Mouse (Mus musculus) right cerebral cortex, postnatal 25 days (tissue): ENCODE results near the gene Fbxo44.
"Not testable (repeated sequence)": the region's sequence is repeated elsewhere in the genome, so short reads cannot be mapped to it uniquely, and the experiment has no call there.

ENCODE experiments used
- DNase-seq: peaks from one replicate; pipeline ENCODE4 v3.0.0; 2022

The Fbxo44 gene

DNA sequence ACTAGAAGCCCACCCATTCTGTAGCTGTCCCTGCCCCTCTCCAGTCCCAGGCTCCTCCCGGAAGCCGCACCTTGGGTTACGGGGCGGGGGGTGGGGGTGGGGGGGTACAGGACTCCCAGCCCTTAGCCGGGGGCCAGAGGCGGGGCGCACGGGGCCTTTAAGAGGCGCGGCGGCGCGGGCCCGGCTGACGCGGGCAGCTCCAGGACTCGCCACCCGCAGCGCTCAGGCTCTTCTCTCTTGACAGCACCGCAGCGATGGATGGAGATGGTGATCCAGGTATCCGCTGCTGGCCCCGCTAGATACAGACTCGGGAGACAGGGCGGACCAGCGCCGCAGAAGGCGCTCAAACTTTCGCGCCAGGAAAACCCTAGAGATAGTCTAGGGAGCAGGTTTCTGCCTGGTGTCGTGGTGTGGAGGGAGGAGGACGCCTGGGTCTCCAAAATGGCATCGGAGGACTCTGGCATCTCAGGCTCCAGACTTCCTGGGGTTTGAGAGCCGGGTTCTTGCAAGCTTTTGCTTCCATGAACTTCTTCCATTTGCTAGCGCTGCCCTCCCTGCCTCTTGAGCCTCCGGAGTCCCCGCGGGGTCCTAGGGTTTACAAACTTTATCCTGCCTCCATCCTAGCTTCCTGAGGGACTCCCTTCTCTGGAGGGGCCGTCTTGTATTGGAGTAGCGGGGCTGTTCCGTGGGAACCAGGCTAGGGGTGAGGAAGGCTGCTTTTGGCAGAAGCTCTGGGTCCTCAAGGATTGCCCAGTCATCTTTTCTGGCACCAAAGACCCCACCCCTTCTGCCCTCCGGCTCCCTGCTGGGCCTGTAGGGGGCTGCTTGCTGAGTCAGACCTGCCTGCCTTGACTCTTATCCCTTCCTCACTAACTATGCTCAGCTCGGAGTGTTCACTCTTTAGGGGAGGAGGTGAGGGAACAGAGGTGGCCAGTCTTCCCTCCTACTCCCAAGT is at the start of gene Fbxo44, which contains the start of gene Fbxo2:
Fbxo44 (minus strand) TSS at position 47 of the 955 bp plus-strand sequence.
Fbxo2 (plus strand) TSS at position 186 of the 955 bp plus-strand sequence.
- DNase-seq = peak; percentile 76

DNA sequence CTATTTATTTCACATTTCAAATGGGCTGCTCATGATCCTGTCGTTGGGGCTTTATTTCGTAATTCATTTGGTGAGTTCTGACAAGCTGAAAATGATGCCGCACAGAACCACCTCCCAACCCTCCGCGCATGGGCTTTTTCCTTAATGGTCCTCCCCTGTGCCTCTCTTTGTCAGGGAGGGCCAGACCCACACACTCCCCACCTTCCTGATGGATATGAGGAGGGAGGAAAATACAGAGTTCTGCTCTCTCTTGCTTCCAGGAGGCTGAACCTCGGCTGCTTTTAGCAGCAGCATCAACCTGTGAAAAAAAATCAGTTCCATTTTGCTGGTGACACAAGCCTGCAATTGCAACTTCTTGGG is 44.6 kb upstream of the Fbxo44 start:
- no peak for DNase-seq

DNA sequence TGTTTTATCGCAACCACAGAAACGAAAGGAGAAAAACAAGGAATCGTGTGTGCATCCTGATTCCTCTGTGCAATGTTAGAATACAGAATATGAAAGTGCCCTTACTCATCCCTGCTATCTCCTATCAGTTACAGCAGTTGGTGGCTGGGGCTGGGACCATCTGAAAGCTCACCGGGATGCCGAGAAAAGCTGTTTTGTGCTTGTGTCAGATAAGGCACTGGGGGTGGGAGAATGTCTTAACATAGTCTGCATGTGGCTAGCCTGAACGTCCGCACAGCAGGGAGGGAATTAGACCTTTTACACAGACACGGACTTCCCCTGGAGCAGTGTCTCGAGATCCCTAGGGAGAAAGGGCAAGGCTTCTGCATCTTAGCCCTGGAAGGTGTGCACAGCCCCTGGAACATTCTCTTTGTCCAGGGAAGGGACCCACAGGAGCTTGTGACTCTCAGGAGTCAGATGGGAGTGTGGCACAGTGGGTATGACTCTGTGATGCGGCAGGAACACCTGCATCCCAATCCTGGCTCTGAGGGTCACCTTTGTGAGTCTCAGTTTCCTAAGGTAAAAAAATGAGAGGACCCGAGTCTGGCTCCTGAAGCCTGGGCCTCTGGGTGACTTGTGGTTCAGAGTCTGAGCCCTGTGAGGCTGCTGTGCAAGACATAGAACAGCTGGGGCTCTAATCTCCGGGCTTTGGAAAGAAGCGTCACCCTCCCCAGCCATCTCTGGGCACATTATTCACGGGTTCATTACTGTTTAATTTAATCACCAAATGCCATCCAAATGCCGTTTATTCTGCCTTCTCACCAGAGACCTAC is 44.0 kb upstream of the Fbxo44 start:
- DNase-seq = no peak

DNA sequence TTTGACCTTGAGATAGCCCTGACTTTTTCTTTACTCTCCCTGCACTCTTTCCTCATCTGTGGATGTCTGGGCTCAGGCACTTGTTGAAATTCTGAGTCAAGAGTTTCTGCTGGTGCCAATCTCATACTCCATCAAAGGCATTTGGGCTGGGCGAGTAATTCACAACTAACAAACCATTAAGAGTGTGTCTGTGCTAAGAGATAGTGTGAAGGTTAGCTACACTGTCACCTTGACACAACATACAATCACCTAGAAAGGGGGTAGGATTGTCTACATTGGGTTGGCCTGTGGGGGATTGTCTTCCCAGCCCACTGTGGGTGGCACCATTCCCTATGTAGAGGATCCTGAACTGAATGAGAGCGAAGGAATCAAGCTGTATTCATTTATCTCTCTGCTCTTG is 43.3 kb upstream of the Fbxo44 start:
- no peak for DNase-seq

DNA sequence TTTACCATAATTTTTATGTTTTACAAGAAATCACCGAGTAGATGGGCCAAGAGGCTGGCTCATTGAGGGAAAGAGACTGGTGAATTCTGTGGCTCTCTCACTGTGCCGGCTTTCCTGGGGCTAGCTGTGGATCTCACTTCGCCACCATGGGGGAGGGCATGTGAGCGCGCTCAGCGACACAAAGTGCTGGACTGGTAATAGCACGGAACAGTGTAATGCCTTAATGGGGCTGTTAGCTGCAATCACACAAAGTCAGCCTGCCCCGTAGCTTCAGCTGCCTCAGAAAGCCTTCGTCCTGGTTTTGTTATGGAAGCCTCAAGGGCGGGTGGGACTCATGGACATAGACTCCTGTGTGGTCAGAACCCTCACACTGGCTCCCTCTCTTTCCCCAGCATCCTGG is 38.4 kb upstream of the Fbxo44 start:
- DNase-seq = no peak

DNA sequence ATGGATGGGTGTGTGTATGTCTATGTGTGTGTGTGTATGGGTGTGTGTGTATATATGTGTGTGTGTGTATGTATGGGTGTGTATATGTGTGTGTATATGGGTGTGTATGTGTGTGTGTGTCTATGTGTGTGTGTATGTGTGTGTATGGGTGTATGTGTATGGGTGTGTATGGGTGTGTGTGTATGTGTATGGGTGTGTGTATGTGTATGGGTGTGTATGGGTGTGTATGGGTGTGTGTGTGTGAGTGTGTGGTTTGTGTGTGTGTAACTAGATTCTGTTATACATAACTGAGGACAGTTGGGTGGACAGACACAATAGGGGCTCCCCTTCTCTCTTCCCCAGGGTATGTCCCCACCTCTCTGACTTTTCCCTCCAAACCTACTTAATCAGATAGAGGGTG is 34.1 kb upstream of the Fbxo44 start:
- no peak for DNase-seq

DNA sequence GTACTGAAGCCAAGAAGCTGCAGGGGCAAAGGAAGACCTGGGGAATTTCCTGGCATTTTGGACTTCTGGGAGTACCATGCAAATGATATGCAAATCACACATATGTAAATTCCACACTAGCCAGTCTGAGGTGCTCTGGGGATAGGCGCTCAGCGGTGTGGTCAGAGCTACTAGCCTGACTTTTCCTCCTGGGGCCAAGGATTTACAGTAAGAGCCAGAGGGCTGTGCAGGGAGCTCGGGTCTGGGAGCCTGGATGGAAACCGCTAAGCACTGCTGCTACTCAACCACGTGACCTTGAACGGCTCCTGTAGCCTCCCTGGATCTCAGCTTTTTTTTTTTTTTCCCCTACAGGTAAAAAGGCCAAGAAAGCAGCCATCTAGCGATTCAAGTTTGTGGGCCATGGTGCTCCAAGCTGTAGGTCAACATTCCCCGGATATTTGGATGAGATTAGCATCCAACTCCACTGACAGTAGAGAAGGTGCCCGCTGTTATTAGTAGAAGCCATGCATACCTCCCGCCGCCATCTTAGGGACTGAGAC is 32.5 kb upstream of the Fbxo44 start:
- DNase-seq = no peak

DNA sequence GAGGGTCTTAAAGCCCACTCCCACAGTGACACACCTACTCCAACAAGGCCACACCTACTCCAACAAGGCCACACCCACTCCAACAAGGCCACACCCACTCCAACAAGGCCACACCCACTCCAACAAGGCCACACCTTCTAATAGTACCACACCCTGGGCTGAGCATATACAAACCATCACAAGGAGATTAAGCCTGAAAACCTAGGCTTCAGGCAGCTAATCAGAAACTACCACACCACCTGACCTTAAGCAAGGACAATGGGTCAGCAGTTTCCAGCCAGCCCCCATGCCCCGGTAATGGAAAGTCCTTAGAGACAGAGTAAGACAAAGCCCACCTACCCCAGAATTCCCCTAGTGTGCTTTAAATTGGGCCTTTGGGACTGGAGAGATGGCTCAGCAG is 28.5 kb upstream of the Fbxo44 start:
- not testable (repeated sequence) for DNase-seq

DNA sequence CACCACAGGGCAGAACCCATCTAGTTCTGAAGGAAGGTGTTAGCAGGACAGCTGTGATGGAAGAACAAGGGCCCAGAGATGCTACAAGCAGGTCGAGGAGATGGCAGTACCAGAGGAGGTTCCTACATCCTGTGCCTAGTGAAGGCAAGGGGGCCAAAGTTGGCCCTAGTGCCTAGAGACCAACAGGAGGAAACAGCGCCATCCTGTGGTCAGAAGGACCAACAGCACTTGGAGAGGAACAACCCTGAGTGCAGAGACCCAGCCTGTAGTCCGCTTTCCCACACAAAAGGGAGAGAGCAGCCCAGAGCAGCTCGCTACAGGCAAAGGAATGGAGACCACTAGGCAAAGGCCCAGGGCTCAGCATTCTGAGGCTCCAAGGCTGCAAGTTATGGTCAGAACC is 25.5 kb upstream of the Fbxo44 start:
- DNase-seq = no peak

DNA sequence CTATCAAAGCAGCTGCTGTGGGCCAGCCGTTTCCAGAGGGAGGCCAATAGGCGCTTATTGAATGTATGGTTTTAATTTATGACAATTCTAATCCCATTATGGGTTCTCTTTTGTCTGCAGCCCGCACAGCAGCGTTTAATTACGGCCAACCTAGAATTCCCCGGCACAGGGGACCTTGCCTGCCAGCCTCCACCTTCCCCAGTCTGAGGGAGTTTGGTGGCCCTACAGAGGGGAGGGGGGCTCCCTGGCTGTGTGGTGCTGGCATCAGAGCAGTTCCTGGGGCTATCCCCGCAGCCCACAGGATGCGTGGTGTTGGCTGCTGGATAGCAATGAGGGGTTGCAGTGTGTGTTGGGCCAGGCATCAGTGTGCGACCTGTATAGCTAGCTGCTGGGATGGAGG is 24.3 kb upstream of the Fbxo44 start:
- DNase-seq = no peak

DNA sequence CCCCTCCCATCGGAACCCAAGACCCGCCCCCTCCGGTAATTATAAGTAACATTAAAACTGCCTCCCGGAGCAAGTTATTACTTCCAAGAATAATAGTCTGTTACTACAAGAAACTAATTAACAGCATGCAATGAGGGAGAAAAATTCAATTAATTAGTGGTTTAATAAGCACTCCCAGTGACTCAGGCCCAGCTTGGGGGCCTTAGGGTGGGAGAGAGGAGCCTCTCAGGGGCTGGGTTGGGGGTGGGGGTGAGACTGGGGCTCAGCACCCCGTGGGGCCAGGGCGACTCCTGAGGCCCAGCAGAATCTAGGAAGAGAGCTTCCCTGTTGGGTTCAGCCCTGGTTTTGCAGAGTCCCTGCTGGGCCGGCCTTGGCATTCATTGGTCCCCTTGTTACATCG is 22.1 kb upstream of the Fbxo44 start:
- no peak for DNase-seq

DNA sequence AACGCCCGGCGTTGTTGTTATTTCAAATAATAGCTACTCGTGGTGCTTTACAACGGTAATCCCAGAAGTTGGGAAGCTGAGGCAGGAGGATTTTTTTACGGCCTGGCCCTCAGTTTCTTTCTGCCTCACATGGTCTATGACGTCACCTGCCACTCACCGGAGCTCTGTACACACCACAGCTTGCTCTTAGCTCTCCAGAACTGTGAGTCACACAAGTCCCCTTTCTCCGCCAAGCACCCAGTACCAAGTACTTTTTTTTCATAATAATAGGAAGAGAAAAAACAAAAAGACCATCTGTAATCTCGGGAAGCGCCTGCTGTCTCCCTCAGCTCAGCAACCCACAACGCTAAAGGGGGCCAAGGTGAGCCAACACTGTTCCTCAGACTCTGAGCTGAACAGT is 21.2 kb upstream of the Fbxo44 start:
- no peak for DNase-seq

DNA sequence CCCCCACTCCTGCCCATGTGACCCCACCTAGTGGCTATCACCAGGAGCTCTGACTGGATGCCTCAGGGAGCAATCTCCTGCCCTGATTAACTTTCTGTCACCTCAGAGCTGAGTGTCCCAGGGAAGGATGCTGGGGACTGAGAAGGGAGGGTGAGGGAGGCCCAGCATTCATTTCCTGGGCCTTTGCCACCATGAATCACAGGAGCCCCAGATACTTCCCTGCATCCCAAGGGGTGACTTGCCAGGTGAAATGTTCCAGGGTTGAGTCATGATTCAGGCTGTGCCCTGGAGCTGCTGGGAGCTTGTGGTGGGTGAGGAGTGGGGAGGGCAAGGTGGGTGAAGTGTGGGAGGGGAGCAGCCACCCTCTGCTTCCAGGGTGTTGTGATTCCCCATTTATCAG is 17.4 kb upstream of the Fbxo44 start:
- no peak for DNase-seq

DNA sequence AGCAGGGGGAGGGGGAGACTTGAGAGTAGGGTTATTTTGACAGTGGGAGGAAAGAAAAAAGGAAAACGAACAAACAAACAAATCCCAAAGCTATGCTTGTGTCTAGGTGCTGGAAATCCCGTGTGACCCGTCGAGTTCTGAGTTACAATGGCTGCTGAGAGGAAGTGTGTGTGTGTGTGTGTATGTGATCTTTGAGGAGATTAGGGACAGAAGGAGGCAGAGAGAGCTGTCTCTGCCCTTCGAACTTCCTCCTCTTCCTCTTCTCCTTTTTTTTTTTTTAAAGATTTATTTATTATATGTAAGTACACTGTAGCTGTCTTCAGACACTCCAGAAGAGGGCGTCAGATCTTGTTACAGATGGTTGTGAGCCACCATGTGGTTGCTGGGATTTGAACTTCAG is 16.3 kb upstream of the Fbxo44 start:
- not testable (repeated sequence) for DNase-seq

DNA sequence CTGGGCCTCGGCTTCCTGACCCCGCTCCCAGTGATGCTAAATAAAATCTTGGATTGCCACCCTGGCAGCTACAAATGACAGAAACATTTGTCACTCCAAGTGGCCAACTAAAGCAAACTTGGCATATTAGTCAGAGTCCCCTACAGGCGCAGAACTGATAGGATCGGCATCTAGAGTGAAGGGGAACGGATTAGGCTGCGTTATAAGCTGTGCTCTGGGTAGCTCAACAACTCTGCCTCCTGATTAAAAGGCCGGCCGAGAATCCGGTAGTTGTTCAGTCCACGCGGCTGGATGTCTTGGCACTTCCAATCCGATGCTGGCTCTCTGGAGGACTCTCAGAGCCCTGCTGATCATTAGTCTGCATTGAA is 14.2 kb upstream of the Fbxo44 start:
- DNase-seq = no peak

DNA sequence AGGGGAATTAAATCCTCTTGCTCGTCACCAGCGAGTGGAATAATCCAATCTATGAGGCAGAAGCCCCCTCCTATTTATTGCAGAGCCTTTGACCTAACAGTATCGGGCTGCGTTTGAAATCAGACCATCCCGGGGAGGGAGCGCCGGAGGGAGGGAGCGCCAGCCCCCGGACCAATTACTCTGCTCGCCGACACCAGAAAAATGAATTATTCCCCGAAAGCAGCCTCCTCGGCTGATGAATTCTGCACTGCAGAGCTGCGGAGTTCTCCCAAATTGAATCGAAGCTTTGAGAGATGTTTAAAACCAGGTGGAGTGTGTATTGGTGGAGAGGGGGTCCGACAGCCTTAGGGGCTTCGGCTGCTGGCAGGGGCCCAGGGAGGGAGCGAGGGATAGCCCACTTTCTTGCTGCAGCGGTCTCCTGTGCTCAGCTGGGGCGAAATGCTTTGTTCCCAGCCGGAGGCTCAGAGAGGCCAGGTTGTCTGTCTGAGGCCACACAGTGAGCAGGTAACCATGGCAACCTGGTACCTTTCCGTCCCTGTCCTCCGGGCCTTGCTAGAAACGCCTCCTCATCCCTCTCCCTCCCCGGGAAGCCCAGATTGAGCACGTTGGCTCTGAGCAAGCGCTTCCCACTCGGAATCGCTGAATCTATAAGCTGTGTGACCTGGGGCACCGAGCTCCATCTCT is 13.7 kb upstream of the Fbxo44 start:
- DNase-seq = peak; percentile 67

DNA sequence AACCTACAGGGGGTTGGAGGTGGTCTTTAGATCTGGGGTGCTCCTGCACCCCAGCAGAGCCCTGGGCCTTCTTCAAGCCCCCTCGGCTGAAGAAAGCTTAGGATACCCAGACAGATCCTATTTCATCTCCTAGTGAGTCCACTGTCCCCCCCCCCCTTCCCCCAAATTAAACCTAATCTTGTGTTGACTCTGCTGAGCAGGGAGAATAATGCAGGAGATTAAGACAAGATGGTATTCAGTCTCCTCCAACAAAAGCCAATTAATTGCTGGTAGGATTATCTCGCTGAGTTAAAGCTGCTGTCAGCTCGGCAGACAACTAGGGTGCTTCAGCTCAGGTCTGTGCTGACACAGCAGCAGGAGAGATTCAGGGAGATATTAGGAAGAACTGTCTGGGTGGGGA is 11.0 kb upstream of the Fbxo44 start:
- DNase-seq = no peak

DNA sequence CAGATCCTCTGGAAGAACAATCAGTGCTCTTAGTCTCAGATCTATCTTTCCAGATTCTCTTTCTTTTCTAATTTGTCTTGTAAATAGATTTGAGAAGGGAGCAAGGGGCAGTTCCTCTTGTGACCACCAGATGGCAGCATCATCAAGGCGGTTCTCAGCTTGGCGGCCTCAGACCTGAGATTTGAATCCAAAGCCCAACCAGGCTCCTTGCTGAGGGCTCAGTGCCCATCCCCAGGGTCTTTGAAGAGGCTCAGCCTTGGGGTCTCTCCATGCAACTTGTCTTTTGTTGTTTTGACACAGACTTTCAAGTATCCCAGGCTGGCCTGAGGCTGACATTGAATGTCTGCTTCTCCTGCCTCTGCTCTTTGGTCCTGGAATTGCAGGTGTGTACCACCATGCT is 10.6 kb upstream of the Fbxo44 start:
- peak; percentile 70 for DNase-seq

DNA sequence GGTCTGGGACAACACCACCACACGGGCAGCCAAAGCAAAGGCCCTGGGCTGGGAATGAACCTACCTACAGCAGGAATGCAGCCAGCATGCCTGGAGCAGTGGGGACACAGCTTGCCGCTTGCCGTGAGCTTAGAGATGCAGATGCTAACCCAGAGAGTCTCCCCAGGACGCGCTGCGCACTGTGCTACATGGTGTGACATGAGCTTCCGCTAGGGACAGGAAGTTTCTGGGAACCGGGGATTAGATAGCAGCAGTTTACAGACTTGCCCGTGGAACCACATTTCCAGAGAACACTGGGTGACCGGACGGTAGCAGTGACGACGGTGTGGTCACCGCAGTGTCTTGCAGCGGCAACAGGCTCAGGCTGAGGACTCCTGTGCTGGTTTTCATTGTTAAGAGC is 9.3 kb upstream of the Fbxo44 start:
- no peak for DNase-seq

DNA sequence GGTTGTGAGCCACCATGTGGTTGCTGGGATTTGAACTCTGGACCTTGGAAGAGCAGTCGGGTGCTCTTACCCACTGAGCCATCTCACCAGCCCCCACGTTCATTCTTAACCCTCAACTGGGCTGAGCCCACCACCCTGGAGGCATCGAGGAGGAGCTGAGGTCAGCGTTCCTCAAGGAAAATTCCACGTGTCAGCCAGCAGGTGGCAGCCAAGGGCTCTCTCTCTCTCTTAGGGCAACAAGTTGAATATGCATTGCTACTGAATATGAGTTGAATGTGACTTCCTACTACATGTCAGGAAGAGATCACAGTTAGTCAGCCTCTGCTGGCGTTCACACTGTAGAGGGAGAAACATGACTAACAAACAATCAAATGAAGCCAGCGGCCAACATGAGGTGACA is 8.0 kb upstream of the Fbxo44 start:
- DNase-seq = no peak

DNA sequence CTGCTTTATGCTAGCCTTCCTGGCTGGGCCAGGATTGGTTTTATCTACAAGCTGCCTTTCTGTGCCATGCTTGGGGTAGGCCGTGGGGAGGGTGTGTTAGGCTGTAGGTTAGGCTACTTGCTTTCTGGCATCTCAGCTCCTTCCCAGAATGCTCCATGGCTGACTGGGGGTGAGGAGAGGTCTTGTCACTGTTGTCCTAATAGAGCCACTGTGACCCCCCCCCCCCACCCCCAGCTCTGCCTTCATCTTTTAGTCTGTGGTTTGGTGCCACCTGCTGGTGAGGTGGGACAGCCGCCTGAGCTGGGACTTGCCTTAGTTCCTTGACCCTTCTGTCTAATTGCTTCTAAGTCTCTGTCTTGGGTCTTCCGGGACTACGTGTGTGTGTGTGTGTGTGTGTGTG is 6.7 kb upstream of the Fbxo44 start:
- DNase-seq = peak; percentile 60

DNA sequence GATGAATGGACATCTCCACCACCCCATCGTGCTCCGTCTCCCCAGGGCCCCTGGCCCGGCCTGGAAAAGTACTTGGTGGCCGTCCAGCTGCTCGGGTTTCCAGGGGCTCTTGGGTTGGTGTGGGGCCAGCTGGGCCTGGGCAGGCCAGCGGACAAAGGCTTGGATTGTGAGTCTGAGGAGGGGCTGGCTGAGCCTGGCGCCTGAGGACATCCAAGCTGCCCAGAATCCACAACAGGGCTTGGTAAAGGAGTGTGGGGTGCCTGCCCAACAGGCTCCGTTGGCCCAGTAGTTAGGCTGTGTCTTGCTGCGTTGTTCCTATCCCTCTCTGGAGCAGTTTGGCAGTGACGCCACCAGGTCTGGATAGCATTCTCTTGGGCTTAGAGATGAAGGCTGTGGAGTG is 6.1 kb upstream of the Fbxo44 start:
- DNase-seq = peak; percentile 73

DNA sequence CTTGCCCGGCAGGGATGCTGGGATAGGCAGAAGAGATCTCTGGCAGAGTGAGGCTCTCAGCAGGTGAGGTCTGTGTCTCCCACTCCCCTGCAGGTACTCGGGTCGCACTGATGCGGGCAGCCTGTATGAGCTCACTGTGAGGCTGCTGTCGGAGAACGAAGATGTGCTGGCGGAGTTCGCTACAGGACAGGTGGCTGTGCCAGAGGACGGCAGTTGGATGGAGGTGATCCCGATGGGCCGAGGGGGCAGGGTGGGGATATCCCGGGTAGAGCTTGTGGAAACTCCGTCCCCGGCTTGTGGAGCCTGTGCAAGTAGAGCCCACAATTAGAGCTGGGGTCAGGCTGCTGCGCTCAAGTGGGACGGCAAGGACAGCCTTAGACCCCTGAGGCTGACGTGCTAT is 5.3 kb upstream of the Fbxo44 start:
- no peak for DNase-seq
